Mouse (Mus musculus): ENCODE data around the gene Ctdsp1. TPM values are rescaled to one million over a fixed set of nuclear protein-coding genes. Genes with fewer than 3 reads are reported as not detected.

The Ctdsp1 gene
- polyA plus RNA-seq, 1 experiment from 2014 or later, result 17.1 TPM

GRCm38 (mm10) chr1:74373372-74373771 lies 17.9 kb upstream of the Ctdsp1 start:
- no peaks in the 10 kb centered on the region for H3K27me3 ChIP-seq (ENCODE audit: control insufficient read depth, insufficient read depth, low read length)
- H3K4me2 ChIP-seq (ENCODE audit: low read length), result no peak overlapping the region
- H3K4me1 ChIP-seq (ENCODE audit: control insufficient read depth, insufficient read depth, low read length), result 0 out of 2 replicates have a peak, but pooled peaks cover under 1% of the 10 kb centered on the region
- ATAC-seq (ENCODE audit: low FRiP score, low TSS enrichment) (no peak), DNase-seq (no peak)
- H3K27ac ChIP-seq (replicated peaks; ENCODE audit: low read depth, low read length), result no peak overlapping the region
- no peak overlapping the region for H3K4me3 ChIP-seq (replicated peaks; ENCODE audit: low read depth, low read length)
- WGBS, result 79% methylated on average over 4 of the region's 4 CpGs
- H3K9me3 ChIP-seq (ENCODE audit: control insufficient read depth, low read length), result no peaks in the 10 kb centered on the region
- no peaks in the 10 kb centered on the region for H3K36me3 ChIP-seq (ENCODE audit: control insufficient read depth, insufficient read depth, low read length)
- H3K9ac ChIP-seq (replicated peaks; ENCODE audit: low read length), result no peak overlapping the region

GRCm38 (mm10) chr1:74374980-74375379 lies 16.3 kb upstream of the Ctdsp1 start, which contains the start of gene Slc11a1:
Slc11a1 (plus strand) TSS chr1:74375195.
- ATAC-seq (ENCODE audit: low FRiP score, low TSS enrichment), result no peak
- no peak within 1 kb of the TSS for H3K4me3 ChIP-seq (replicated peaks; ENCODE audit: low read depth, low read length)
- no peaks in the 10 kb centered on the region for H3K4me1 ChIP-seq (ENCODE audit: control insufficient read depth, insufficient read depth, low read length)
- no peak for DNase-seq
- WGBS, result 74% methylated on average over 8 of the region's 8 CpGs
- no peak within 1 kb of the TSS for H3K27ac ChIP-seq (replicated peaks; ENCODE audit: low read depth, low read length)
- no peak within 1 kb of the TSS for H3K4me2 ChIP-seq (ENCODE audit: low read length)
- H3K9ac ChIP-seq (replicated peaks; ENCODE audit: low read length), result no peak within 1 kb of the TSS
- no peaks in the 10 kb centered on the region for H3K27me3 ChIP-seq (ENCODE audit: control insufficient read depth, insufficient read depth, low read length)
- H3K36me3 ChIP-seq (ENCODE audit: control insufficient read depth, insufficient read depth, low read length), result no peaks in the 10 kb centered on the region
- H3K9me3 ChIP-seq (ENCODE audit: control insufficient read depth, low read length), result no peaks in the 10 kb centered on the region

DNA sequence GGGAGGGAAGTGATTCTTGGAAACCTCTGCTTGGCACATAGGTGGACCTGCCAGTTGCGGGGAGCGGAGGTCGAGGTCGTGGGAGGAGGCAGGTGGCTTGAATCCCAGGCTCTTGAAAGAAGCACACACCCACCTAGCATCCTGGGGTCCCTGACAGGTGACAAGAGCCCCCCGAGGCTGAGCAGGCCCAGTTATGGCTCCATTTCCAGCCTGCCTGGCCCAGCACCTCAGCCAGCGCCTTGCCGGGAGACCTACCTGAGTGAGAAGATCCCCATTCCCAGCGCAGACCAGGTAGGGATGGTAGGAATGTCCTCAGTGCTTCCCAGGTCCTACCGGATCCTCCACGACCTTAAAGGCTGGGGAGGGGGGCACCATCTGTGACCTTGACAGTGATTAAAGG lies 15.7 kb upstream of the Ctdsp1 start:
- Histone ChIP-seq H3K9me3 (ENCODE audit: control insufficient read depth, low read length) (no peaks in the 10 kb centered on the region), H3K9ac (replicated peaks; ENCODE audit: low read length) (no peak overlapping the region), H3K36me3 (ENCODE audit: control insufficient read depth, insufficient read depth, low read length) (no peaks in the 10 kb centered on the region), H3K4me1 (ENCODE audit: control insufficient read depth, insufficient read depth, low read length) (no peaks in the 10 kb centered on the region), H3K27me3 (ENCODE audit: control insufficient read depth, insufficient read depth, low read length) (no peaks in the 10 kb centered on the region), H3K4me2 (ENCODE audit: low read length) (no peak overlapping the region), H3K27ac (replicated peaks; ENCODE audit: low read depth, low read length) (no peak overlapping the region), H3K4me3 (replicated peaks; ENCODE audit: low read depth, low read length) (no peak overlapping the region)
- DNase-seq, result no peak
- ATAC-seq (ENCODE audit: low FRiP score, low TSS enrichment), result no peak
- WGBS, result 81% methylated on average over 10 of the region's 10 CpGs

DNA sequence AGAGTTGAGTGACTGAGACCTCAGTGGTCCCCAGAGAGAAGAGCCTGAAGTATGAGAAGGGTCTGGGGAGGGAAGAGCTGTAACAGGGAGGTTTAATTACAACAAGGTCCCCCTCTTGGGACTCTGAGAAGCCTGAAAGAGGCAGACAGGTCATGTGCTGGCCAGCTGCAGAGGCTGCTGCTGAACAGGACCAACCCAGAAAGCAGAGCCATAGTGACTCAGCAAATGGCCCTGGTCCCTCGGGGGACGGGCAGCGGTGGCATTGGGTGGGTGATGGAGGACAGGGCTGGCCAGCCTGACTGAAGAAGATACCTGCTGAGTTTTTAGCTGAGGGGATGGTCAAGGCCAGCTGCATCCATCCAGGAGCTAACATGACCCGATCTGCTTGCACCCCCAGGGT lies 14.9 kb upstream of the Ctdsp1 start:
- Histone ChIP-seq H3K9ac (replicated peaks; ENCODE audit: low read length) (no peak overlapping the region), H3K4me1 (ENCODE audit: control insufficient read depth, insufficient read depth, low read length) (no peaks in the 10 kb centered on the region), H3K27me3 (ENCODE audit: control insufficient read depth, insufficient read depth, low read length) (no peaks in the 10 kb centered on the region), H3K36me3 (ENCODE audit: control insufficient read depth, insufficient read depth, low read length) (no peaks in the 10 kb centered on the region), H3K27ac (replicated peaks; ENCODE audit: low read depth, low read length) (no peak overlapping the region), H3K4me2 (ENCODE audit: low read length) (no peak overlapping the region), H3K4me3 (replicated peaks; ENCODE audit: low read depth, low read length) (no peak overlapping the region), H3K9me3 (ENCODE audit: control insufficient read depth, low read length) (no peaks in the 10 kb centered on the region)
- WGBS, result 85% methylated on average over 4 of the region's 4 CpGs
- ATAC-seq (ENCODE audit: low FRiP score, low TSS enrichment) (no peak), DNase-seq (no peak)

- 85% methylated on average over 7 of the region's 7 CpGs for WGBS
- no peak for ATAC-seq (ENCODE audit: low FRiP score, low TSS enrichment)
These were observed 12.2 kb upstream of the Ctdsp1 start for GRCm38 (mm10) chr1:74379058-74379504.

GRCm38 (mm10) chr1:74380484-74380883 lies 10.8 kb upstream of the Ctdsp1 start:
- WGBS, result 85% methylated on average over 5 of the region's 5 CpGs
- Histone ChIP-seq H3K4me2 (ENCODE audit: low read length) (no peak overlapping the region), H3K4me3 (replicated peaks; ENCODE audit: low read depth, low read length) (no peak overlapping the region), H3K9me3 (ENCODE audit: control insufficient read depth, low read length) (no peaks in the 10 kb centered on the region), H3K27ac (replicated peaks; ENCODE audit: low read depth, low read length) (no peak overlapping the region), H3K9ac (replicated peaks; ENCODE audit: low read length) (no peak overlapping the region), H3K36me3 (ENCODE audit: control insufficient read depth, insufficient read depth, low read length) (no peaks in the 10 kb centered on the region), H3K4me1 (ENCODE audit: control insufficient read depth, insufficient read depth, low read length) (no peaks in the 10 kb centered on the region), H3K27me3 (ENCODE audit: control insufficient read depth, insufficient read depth, low read length) (no peaks in the 10 kb centered on the region)
- no peak for ATAC-seq (ENCODE audit: low FRiP score, low TSS enrichment)
- no peak for DNase-seq

More at GRCm38 (mm10) chr1:74379058-74379504, 12.2 kb upstream of the Ctdsp1 start:
- no peak for DNase-seq
- Histone ChIP-seq H3K4me1 (ENCODE audit: control insufficient read depth, insufficient read depth, low read length) (no peaks in the 10 kb centered on the region), H3K27me3 (ENCODE audit: control insufficient read depth, insufficient read depth, low read length) (no peaks in the 10 kb centered on the region), H3K4me3 (replicated peaks; ENCODE audit: low read depth, low read length) (no peak overlapping the region), H3K27ac (replicated peaks; ENCODE audit: low read depth, low read length) (no peak overlapping the region), H3K9me3 (ENCODE audit: control insufficient read depth, low read length) (no peaks in the 10 kb centered on the region), H3K4me2 (ENCODE audit: low read length) (no peak overlapping the region), H3K36me3 (ENCODE audit: control insufficient read depth, insufficient read depth, low read length) (no peaks in the 10 kb centered on the region), H3K9ac (replicated peaks; ENCODE audit: low read length) (no peak overlapping the region)

DNA sequence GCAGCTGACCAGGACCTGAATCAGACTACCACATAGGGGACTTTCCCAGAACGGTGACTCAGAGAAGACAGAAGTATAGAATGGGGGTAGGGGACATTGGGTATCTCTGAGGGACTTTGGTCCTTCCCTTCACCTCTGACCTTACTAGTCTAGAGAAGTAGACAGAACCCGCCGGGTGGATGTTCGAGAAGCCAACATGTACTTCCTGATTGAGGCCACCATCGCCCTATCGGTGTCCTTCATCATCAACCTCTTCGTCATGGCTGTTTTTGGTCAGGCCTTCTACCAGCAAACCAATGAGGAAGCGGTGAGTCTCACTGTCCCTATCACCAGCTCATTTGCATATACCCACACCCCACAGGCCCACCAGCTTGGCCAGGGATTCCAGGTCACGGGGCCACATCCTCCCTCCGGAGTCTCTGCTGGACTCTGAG lies 9.7 kb upstream of the Ctdsp1 start:
- 94% methylated on average over 10 of the region's 10 CpGs for WGBS
- Histone ChIP-seq H3K27me3 (ENCODE audit: control insufficient read depth, insufficient read depth, low read length) (no peaks in the 10 kb centered on the region), H3K9ac (replicated peaks; ENCODE audit: low read length) (no peak overlapping the region), H3K4me2 (ENCODE audit: low read length) (no peak overlapping the region), H3K9me3 (ENCODE audit: control insufficient read depth, low read length) (no peaks in the 10 kb centered on the region), H3K4me3 (replicated peaks; ENCODE audit: low read depth, low read length) (no peak overlapping the region), H3K27ac (replicated peaks; ENCODE audit: low read depth, low read length) (no peak overlapping the region), H3K4me1 (ENCODE audit: control insufficient read depth, insufficient read depth, low read length) (no peaks in the 10 kb centered on the region), H3K36me3 (ENCODE audit: control insufficient read depth, insufficient read depth, low read length) (no peaks in the 10 kb centered on the region)
- ATAC-seq (ENCODE audit: low FRiP score, low TSS enrichment) (no peak), DNase-seq (no peak)

- H3K36me3 ChIP-seq (ENCODE audit: control insufficient read depth, insufficient read depth, low read length), result no peaks in the 10 kb centered on the region
- H3K27me3 ChIP-seq (ENCODE audit: control insufficient read depth, insufficient read depth, low read length), result no peaks in the 10 kb centered on the region
- WGBS, result 90% methylated on average over 13 of the region's 13 CpGs
- ATAC-seq (ENCODE audit: low FRiP score, low TSS enrichment) (no peak), DNase-seq (no peak)
- no peak overlapping the region for H3K4me2 ChIP-seq (ENCODE audit: low read length)
- H3K4me3 ChIP-seq (replicated peaks; ENCODE audit: low read depth, low read length), result no peak overlapping the region
- H3K27ac ChIP-seq (replicated peaks; ENCODE audit: low read depth, low read length), result no peak overlapping the region
- H3K9me3 ChIP-seq (ENCODE audit: control insufficient read depth, low read length), result no peaks in the 10 kb centered on the region
- H3K4me1 ChIP-seq (ENCODE audit: control insufficient read depth, insufficient read depth, low read length), result no peaks in the 10 kb centered on the region
- no peak overlapping the region for H3K9ac ChIP-seq (replicated peaks; ENCODE audit: low read length)
These were observed 7.9 kb upstream of the Ctdsp1 start for GRCm38 (mm10) chr1:74383385-74383784.

GRCm38 (mm10) chr1:74384525-74384924 lies 6.8 kb upstream of the Ctdsp1 start:
- Histone ChIP-seq H3K27ac (replicated peaks; ENCODE audit: low read depth, low read length) (no peak overlapping the region), H3K36me3 (ENCODE audit: control insufficient read depth, insufficient read depth, low read length) (no peaks in the 10 kb centered on the region), H3K4me2 (ENCODE audit: low read length) (no peak overlapping the region), H3K9ac (replicated peaks; ENCODE audit: low read length) (no peak overlapping the region), H3K9me3 (ENCODE audit: control insufficient read depth, low read length) (no peaks in the 10 kb centered on the region), H3K4me1 (ENCODE audit: control insufficient read depth, insufficient read depth, low read length) (no peaks in the 10 kb centered on the region), H3K27me3 (ENCODE audit: control insufficient read depth, insufficient read depth, low read length) (no peaks in the 10 kb centered on the region; the same call in 1 of the 2 replicates), H3K4me3 (replicated peaks; ENCODE audit: low read depth, low read length) (no peak overlapping the region)
- 84% methylated on average over 8 of the region's 8 CpGs for WGBS
- no peak for DNase-seq
- ATAC-seq (ENCODE audit: low FRiP score, low TSS enrichment), result no peak
